Mouse (Mus musculus): ENCODE results near the gene Ufc1. TPM values are rescaled to one million over a fixed set of nuclear protein-coding genes. Genes with fewer than 3 reads are reported as not detected.
"Not testable (repeated sequence)": the region's sequence is repeated elsewhere in the genome, so short reads cannot be mapped to it uniquely, and the experiment has no call there.

Gene Ufc1
- polyA plus RNA-seq, 1 experiment from 2014 or later: 136 TPM

DNA sequence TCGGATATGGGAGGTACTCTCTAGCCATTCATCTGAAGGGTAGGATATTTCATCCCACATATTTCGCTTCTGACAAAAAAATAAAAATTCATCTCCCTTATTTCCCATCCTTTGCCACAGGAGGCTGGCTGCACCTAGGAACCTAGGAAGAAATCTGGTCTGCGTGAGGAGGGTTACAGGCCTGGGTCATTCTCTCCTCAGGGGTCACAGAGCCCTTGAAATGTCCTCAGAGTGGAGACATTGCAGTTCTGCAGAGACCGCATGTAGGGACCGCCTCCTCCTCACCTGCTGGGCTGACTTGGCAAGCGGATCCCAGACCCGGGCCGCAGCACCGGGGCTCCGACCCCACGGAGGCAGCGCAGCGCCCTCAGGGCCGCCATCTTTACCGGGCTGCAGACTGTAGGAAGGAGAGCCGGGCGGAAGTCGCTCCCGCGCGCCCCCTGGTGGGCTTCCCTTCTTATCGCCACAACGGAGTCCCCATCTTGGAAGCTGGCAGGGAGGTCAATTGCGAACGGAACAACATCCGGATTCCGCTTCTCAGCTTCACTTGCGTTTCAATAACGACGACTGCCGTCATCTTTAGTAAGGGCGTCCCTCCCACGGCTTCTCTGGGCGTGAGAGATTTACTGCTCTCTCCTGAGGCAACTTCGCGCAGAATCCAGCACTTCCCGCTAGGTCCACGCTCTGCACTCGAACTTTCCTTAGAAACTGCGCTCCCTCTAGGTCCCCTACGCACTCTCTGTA, 47.9 kb downstream of the Ufc1 start:
- DNase-seq (ENCODE audit: low spot score) (peak; percentile 100), ATAC-seq (replicated peaks; ENCODE audit: low FRiP score, low read depth) (peak; percentile 92)
- under 1% methylated on average over 41 of the region's 41 CpGs for WGBS

DNA sequence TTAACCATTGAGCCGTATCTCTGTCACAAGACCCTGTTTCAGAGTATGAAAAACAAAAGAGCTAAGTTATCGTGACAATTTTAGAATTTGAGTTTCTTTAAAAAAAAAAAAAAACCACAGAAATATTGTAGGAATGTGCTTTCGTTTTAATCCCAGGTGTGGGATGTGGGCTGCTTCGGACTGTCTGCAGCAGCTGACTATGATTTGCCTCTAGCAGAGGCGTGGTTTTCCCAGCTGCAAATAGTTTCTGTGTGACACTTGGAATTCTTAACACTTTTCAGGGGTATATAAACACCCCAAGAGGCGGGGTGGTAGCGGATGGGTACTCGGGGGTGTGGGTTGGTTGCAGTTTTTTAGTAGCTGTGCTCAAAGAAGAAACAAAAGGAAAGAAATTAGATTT, 49.5 kb downstream of the Ufc1 start:
- DNase-seq (ENCODE audit: low spot score) (no peak), ATAC-seq (replicated peaks; ENCODE audit: low FRiP score, low read depth) (no peak)
- no peak overlapping the region for H3K9ac ChIP-seq (ENCODE audit: low read depth, low read length)
- 86% methylated on average over 8 of the region's 8 CpGs for WGBS
- no peak overlapping the region for H3K4me3 ChIP-seq (replicated peaks; ENCODE audit: low read depth, low read length)
- H3K36me3 ChIP-seq (ENCODE audit: insufficient read depth, low read length): peaks cover 26% of the 10 kb centered on the region; the same call in 1 of the 2 replicates
- no peaks in the 10 kb centered on the region for H3K9me3 ChIP-seq (replicated peaks; ENCODE audit: low read length)
- TF ChIP-seq CTCF (IDR thresholded peaks at IDR 0.05; ENCODE audit: low read depth): no peak
- no peak overlapping the region for H3K4me2 ChIP-seq (ENCODE audit: low read length)
- H3K4me1 ChIP-seq (replicated peaks; ENCODE audit: insufficient read depth, low read length): peaks cover 22% of the 10 kb centered on the region
- H3K27ac ChIP-seq: no peak overlapping the region
- no peaks in the 10 kb centered on the region for H3K27me3 ChIP-seq (ENCODE audit: insufficient read depth, low read length)

More for the DNA sequence above, 47.9 kb downstream of the Ufc1 start:
- Histone ChIP-seq H3K36me3 (ENCODE audit: insufficient read depth, low read length) (peaks cover 18% of the 10 kb centered on the region; the same call in 1 of the 2 replicates), H3K4me1 (replicated peaks; ENCODE audit: insufficient read depth, low read length) (peaks cover 29% of the 10 kb centered on the region), H3K27ac (peak overlapping the region; percentile 78), H3K4me2 (ENCODE audit: low read length) (peak overlapping the region; percentile 75), H3K9ac (ENCODE audit: low read depth, low read length) (peak overlapping the region; percentile 93), H3K9me3 (replicated peaks; ENCODE audit: low read length) (no peaks in the 10 kb centered on the region), H3K4me3 (replicated peaks; ENCODE audit: low read depth, low read length) (peak overlapping the region; percentile 87), H3K27me3 (ENCODE audit: insufficient read depth, low read length) (no peaks in the 10 kb centered on the region)
- TF ChIP-seq CTCF (IDR thresholded peaks at IDR 0.05; ENCODE audit: low read depth): peak; percentile 98

DNA sequence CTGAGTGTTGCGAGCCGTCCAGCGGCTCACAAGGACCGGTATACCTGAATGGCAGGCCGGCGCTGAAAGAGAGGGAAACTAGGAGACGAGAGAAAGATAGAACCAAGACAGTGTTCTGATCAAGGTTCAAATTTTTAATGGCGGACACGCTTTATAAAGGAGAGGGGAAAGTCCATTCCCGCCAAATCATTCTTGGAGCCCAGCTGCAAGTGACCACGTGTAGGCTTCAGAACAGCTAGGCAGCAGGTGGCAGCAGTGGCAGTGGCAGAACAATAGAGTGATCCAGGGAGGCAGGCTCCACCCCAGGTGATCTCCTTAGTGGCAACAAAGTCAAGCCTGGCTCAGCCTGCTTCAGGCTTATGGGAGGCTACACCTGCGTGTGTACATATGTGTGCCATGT, 52.9 kb downstream of the Ufc1 start:
- TF ChIP-seq CTCF (IDR thresholded peaks at IDR 0.05; ENCODE audit: low read depth): peak; percentile 33; the same call in 1 of the 2 replicates
- H3K27me3 ChIP-seq (ENCODE audit: insufficient read depth, low read length); DNase-seq (ENCODE audit: low spot score); H3K9ac ChIP-seq (ENCODE audit: low read depth, low read length); H3K4me2 ChIP-seq (ENCODE audit: low read length); H3K27ac ChIP-seq; ATAC-seq (replicated peaks; ENCODE audit: low FRiP score, low read depth); H3K9me3 ChIP-seq (replicated peaks; ENCODE audit: low read length); H3K4me3 ChIP-seq (replicated peaks; ENCODE audit: low read depth, low read length): not testable (repeated sequence)
- Histone ChIP-seq H3K4me1 (replicated peaks; ENCODE audit: insufficient read depth, low read length) (peaks cover 11% of the 10 kb centered on the region), H3K36me3 (ENCODE audit: insufficient read depth, low read length) (peaks cover 52% of the 10 kb centered on the region)
- 85% methylated on average over 12 of the region's 12 CpGs for whole genome bisulfite sequencing

DNA sequence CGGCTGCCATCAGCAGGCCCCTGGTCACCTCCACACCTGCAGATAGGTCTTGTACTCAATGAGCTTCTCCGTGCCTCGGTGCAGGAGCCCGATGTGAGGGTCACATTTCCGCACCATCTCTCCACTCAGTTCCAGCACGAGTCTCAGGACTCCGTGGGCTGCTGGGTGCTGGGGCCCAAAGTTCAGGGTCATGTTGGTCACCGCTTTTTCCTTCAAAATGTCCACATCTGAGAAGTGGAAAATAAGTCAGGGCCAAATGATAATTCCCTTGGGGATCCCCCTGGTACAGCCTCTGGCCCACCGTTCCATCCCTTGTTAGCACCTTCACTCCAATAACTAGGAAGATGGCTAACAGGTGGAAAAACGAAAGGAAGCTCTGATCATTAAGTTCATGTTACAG, 53.9 kb downstream of the Ufc1 start:
- Histone ChIP-seq H3K9me3 (replicated peaks; ENCODE audit: low read length) (no peaks in the 10 kb centered on the region), H3K9ac (ENCODE audit: low read depth, low read length) (no peak overlapping the region), H3K4me1 (replicated peaks; ENCODE audit: insufficient read depth, low read length) (peaks cover 7% of the 10 kb centered on the region), H3K27ac (peak overlapping the region; percentile 71), H3K4me2 (ENCODE audit: low read length) (no peak overlapping the region), H3K4me3 (replicated peaks; ENCODE audit: low read depth, low read length) (no peak overlapping the region), H3K27me3 (ENCODE audit: insufficient read depth, low read length) (no peaks in the 10 kb centered on the region), H3K36me3 (ENCODE audit: insufficient read depth, low read length) (peaks cover 59% of the 10 kb centered on the region)
- WGBS: 78% methylated on average over 10 of the region's 10 CpGs
- no peak for TF ChIP-seq CTCF (IDR thresholded peaks at IDR 0.05; ENCODE audit: low read depth)
- DNase-seq (ENCODE audit: low spot score) (no peak), ATAC-seq (replicated peaks; ENCODE audit: low FRiP score, low read depth) (no peak)

DNA sequence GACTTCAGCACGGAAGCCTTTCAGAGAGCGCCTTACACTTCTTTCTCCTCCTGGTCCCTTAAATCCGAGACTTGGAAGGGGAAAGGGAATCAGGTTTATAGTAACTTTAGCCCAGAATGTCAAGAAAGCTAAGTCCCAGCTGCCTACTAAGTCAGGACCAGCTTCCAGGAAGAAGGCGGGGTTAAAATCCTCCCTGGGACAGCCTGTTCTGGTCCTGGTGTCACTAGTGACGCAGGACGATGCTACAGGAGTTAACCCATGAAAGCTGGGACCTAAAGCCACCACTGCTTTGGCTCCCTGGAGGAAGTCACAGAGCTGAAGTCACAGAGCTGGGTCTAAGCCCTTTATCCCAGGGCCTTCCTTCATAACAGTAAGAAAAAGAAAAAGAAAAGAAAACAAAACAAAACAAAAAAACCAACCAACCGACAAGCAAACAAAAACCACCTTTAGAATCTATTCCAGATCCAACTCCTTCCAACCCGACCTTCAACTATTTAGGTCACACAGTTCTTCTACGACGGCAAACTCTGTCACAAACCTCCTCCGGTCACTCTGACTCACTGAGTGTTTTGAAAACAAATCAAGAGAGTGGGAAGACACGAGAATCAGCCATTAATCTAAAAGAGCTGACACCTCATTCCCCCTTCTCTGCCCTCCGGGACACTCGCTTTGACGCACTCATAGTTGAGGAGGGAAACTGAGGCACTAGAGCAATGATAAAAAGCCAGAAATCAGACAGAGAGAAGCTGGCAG, 54.7 kb downstream of the Ufc1 start:
- Histone ChIP-seq H3K4me1 (replicated peaks; ENCODE audit: insufficient read depth, low read length) (0 out of 2 replicates have a peak, but pooled peaks cover 3% of the 10 kb centered on the region), H3K4me2 (ENCODE audit: low read length) (no peak overlapping the region; the same call in 1 of the 2 replicates), H3K4me3 (replicated peaks; ENCODE audit: low read depth, low read length) (no peak overlapping the region), H3K36me3 (ENCODE audit: insufficient read depth, low read length) (peaks cover 60% of the 10 kb centered on the region), H3K27me3 (ENCODE audit: insufficient read depth, low read length) (no peaks in the 10 kb centered on the region), H3K9me3 (replicated peaks; ENCODE audit: low read length) (no peaks in the 10 kb centered on the region), H3K27ac (peak overlapping the region; percentile 71), H3K9ac (ENCODE audit: low read depth, low read length) (no peak overlapping the region)
- no peak for TF ChIP-seq CTCF (IDR thresholded peaks at IDR 0.05; ENCODE audit: low read depth)
- ATAC-seq (replicated peaks; ENCODE audit: low FRiP score, low read depth) (0 out of 2 replicates have a peak, but pooled peaks have one; percentile 41), DNase-seq (ENCODE audit: low spot score) (peak; percentile 89)
- 42% methylated on average over 15 of the region's 15 CpGs for WGBS

Other genes starting within 250 kb of the Ufc1 start
- 12.1 and 13.2 TPM in 2 replicates for gene Fcgr3, start 230.1 kb downstream of the Ufc1 start, polyA plus RNA-seq (2015; fragmentation: Nextera tagmentation; extraction: Ambion mirVana)
- gene Cfap126, start 181.1 kb downstream of the Ufc1 start, polyA plus RNA-seq (2015; fragmentation: Nextera tagmentation; extraction: Ambion mirVana): 4.6 TPM in 2 replicates
- 381 and 403 TPM in 2 replicates for gene Sdhc, start 144.4 kb downstream of the Ufc1 start, polyA plus RNA-seq (2015; fragmentation: Nextera tagmentation; extraction: Ambion mirVana)
- gene Mpz, start 144.3 kb downstream of the Ufc1 start, polyA plus RNA-seq (2015; fragmentation: Nextera tagmentation; extraction: Ambion mirVana): 0.77 and 1.2 TPM in 2 replicates
- 8.9 and 9.9 TPM in 2 replicates for gene Pcp4l1, start 98.8 kb downstream of the Ufc1 start, polyA plus RNA-seq (2015; fragmentation: Nextera tagmentation; extraction: Ambion mirVana)
- gene Nr1i3, start 81.1 kb downstream of the Ufc1 start, polyA plus RNA-seq (2015; fragmentation: Nextera tagmentation; extraction: Ambion mirVana): 1.1 and 1.7 TPM in 2 replicates
- 32.3 and 32.4 TPM in 2 replicates for gene Tomm40l, start 72.5 kb downstream of the Ufc1 start, polyA plus RNA-seq (2015; fragmentation: Nextera tagmentation; extraction: Ambion mirVana)
- gene Apoa2, start 70.0 kb downstream of the Ufc1 start, polyA plus RNA-seq (2015; fragmentation: Nextera tagmentation; extraction: Ambion mirVana): 20.2 and 21.1 TPM in 2 replicates
- gene Fcer1g, start 60.7 kb downstream of the Ufc1 start, polyA plus RNA-seq (2015; fragmentation: Nextera tagmentation; extraction: Ambion mirVana): 38.8 and 50.1 TPM in 2 replicates
- 5.2 and 7.0 TPM in 2 replicates for gene Adamts4, start 44.6 kb downstream of the Ufc1 start, polyA plus RNA-seq (2015; fragmentation: Nextera tagmentation; extraction: Ambion mirVana)
- 375 and 405 TPM in 2 replicates for gene Ndufs2, start 43.6 kb downstream of the Ufc1 start, polyA plus RNA-seq (2015; fragmentation: Nextera tagmentation; extraction: Ambion mirVana)
- gene B4galt3, start 24.7 kb downstream of the Ufc1 start, polyA plus RNA-seq (2015; fragmentation: Nextera tagmentation; extraction: Ambion mirVana): 63.9 and 72.0 TPM in 2 replicates
- gene Ppox, start 13.8 kb downstream of the Ufc1 start, polyA plus RNA-seq (2015; fragmentation: Nextera tagmentation; extraction: Ambion mirVana): 46.4 and 48.2 TPM in 2 replicates
- gene Usp21, start 7.0 kb downstream of the Ufc1 start, polyA plus RNA-seq (2015; fragmentation: Nextera tagmentation; extraction: Ambion mirVana): 59.4 and 63.3 TPM in 2 replicates
- gene Dedd, start 34.1 kb upstream of the Ufc1 start, polyA plus RNA-seq (2015; fragmentation: Nextera tagmentation; extraction: Ambion mirVana): 43.9 and 46.0 TPM in 2 replicates
- 59.8 and 64.4 TPM in 2 replicates for gene Nit1, start 50.6 kb upstream of the Ufc1 start, polyA plus RNA-seq (2015; fragmentation: Nextera tagmentation; extraction: Ambion mirVana)
- gene Pfdn2, start 50.6 kb upstream of the Ufc1 start, polyA plus RNA-seq (2015; fragmentation: Nextera tagmentation; extraction: Ambion mirVana): 92.1 and 105 TPM in 2 replicates
- 5.7 and 6.4 TPM in 2 replicates for gene Klhdc9, start 65.8 kb upstream of the Ufc1 start, polyA plus RNA-seq (2015; fragmentation: Nextera tagmentation; extraction: Ambion mirVana)
- 3.7 and 3.8 TPM in 2 replicates for gene Nectin4, start 75.1 kb upstream of the Ufc1 start, polyA plus RNA-seq (2015; fragmentation: Nextera tagmentation; extraction: Ambion mirVana)
- gene Arhgap30, start 93.9 kb upstream of the Ufc1 start, polyA plus RNA-seq (2015; fragmentation: Nextera tagmentation; extraction: Ambion mirVana): 0.83 and 0.99 TPM in 2 replicates
- gene Usf1, start 116.3 kb upstream of the Ufc1 start, polyA plus RNA-seq (2015; fragmentation: Nextera tagmentation; extraction: Ambion mirVana): 64.0 and 73.0 TPM in 2 replicates
- 3.6 and 4.8 TPM in 2 replicates for gene Tstd1, start 123.8 kb upstream of the Ufc1 start, polyA plus RNA-seq (2015; fragmentation: Nextera tagmentation; extraction: Ambion mirVana)
- 93.0 and 114 TPM in 2 replicates for gene F11r, start 142.5 kb upstream of the Ufc1 start, polyA plus RNA-seq (2015; fragmentation: Nextera tagmentation; extraction: Ambion mirVana)
- 14.8 and 14.9 TPM in 2 replicates for gene Alyref2, start 208.5 kb upstream of the Ufc1 start, polyA plus RNA-seq (2015; fragmentation: Nextera tagmentation; extraction: Ambion mirVana)
- gene Itln1, start 240.3 kb upstream of the Ufc1 start, polyA plus RNA-seq (2015; fragmentation: Nextera tagmentation; extraction: Ambion mirVana): not detected in 2 replicates

All from kidney, postnatal 0 days (tissue).